Mouse (Mus musculus): ENCODE measurements around the gene Stambpl1.
"Not testable (repeated sequence)": the region's sequence is repeated elsewhere in the genome, so short reads cannot be mapped to it uniquely, and the experiment has no call there.

The Stambpl1 gene

GRCm38 (mm10) chr19:34198901-34199300 lies 6.9 kb downstream of the Stambpl1 start:
- DNase-seq = no peak

DNA sequence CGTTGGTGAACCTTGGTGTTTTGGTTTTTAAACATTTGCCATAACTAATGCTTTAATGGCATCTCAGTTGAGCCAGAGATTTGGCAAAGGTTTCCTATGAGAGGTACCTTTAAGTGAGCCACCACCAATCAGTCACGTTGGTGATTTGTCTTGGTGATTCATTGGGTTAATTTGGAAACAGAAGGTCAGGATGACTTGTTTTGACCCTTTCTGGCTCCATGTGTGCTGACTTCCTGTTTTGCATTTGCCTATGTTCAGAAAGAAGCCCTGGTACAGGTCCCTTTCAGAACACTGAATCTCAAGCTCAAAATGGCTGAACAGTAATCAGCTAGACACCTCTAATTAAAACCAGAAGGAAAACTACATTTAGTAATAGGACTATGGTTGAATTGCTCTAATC lies 7.5 kb downstream of the Stambpl1 start:
- DNase-seq = no peak

DNA sequence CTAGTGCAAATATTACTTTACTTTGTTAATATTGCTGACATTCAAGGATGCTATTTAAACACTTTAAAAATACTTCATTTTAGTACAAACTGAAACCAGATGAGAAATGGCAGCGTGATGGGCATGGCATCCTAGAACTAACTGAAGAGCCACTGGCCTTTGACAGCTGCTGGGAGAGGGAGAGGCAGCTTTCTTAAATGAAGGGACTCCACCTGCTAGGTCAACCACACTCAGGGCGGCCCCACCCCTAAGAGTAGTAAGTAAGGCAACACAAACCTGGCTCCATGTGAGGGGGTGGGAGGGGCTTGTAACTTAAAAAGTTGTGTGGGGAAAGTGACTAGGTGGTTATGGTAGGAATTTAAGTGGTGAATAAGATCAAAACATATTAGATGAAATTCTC lies 10.6 kb downstream of the Stambpl1 start:
- DNase-seq = no peak

- not testable (repeated sequence) for DNase-seq
Measured at GRCm38 (mm10) chr19:34206128-34206527, 14.1 kb downstream of the Stambpl1 start.

- DNase-seq = no peak
Measured at GRCm38 (mm10) chr19:34206760-34207440, 14.9 kb downstream of the Stambpl1 start.

GRCm38 (mm10) chr19:34209031-34209430 lies 17.0 kb downstream of the Stambpl1 start:
- DNase-seq = no peak

DNA sequence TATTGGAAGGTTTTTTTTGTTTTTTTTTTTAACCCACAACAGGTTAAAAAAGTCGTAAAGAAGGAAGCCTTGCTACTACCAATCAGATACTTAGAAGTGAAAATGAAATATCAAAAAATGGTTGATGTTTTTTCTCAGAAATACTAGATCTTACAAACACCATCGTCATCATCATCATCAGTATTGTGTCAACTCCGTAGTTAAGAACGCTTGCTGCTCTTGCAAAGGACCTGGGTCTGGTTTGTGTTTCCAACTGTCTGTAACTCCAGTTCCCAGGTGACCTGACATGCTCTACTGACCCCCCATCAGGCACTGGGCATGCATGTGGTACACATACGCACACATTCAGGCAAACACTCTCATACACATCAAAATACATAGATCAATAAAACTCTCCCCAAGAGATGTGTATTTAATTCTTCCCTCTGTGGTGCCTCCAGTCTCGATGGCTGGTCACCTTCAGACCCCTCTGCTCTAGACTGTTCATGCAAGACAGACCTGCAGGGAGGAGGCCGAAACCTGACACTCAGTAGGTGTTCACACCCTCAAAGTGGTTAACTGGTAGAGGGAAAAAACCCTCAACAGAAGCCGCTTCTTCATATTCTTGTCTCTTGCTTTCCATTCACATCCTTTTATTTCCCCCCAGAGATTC lies 18.0 kb downstream of the Stambpl1 start:
- no peak for DNase-seq

GRCm38 (mm10) chr19:34210841-34211240 lies 18.8 kb downstream of the Stambpl1 start:
- DNase-seq = no peak

DNA sequence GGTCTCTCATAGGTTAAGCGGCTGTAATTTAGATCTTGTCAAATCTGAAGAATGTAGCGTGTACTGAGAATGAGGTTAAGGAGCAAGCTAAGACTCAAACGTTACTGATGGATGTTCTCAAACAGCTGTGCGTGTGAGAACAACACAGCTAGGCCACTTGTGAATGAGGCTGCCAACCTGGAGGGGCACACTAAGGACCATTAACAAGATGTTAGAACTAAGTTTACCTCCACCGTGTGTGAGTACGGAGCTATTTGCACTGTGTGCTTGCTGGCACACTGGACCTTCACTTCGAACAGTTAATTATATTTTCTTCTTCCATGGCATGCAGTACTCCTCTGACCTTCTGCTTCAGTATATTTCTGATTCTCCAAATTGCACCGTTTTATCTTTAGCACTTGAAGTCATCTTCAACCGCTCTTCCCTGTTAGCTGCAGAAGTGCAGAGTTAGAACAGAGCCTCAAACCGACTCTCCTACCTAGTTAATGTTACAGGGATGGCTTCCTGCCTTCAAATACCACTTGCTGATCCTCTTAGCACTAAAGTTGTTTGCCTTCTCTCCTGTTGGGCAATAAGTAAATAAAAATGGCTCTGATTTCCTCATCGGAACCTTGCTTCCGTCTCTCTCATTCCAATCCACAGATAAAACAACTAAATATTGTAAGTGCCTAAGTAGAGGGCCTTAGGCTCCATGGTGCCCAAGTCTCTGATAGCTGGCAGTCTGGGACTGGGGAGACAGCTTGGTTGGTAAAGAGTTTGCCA lies 20.6 kb downstream of the Stambpl1 start:
- no peak for DNase-seq

DNA sequence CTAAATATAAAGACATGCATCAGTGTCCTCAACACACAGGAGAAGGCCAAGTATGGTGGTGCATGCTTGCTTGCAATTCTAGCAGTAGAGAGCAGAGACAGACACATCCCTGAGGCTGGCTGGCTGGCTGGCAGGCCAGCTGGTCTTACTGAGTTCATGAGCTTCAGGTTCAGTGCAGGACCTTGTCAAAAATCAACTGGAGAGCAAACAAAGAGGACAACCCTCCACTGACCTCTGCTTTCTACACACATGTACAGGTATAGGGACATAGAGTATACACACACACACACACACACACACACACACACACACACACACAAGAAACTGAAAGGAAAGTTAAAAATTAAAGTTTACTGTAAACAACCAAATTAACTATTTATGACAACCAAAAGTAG lies 21.2 kb downstream of the Stambpl1 start:
- no peak for DNase-seq

GRCm38 (mm10) chr19:34214136-34214535 lies 22.1 kb downstream of the Stambpl1 start:
- DNase-seq = no peak

GRCm38 (mm10) chr19:34216956-34217355 lies 24.9 kb downstream of the Stambpl1 start:
- no peak for DNase-seq

- DNase-seq = no peak
Measured at GRCm38 (mm10) chr19:34217761-34218160, 25.7 kb downstream of the Stambpl1 start.

- DNase-seq = no peak
Measured at GRCm38 (mm10) chr19:34219260-34219968, 27.4 kb downstream of the Stambpl1 start.

- DNase-seq = no peak
Measured at GRCm38 (mm10) chr19:34220732-34221380, 28.8 kb downstream of the Stambpl1 start.

DNA sequence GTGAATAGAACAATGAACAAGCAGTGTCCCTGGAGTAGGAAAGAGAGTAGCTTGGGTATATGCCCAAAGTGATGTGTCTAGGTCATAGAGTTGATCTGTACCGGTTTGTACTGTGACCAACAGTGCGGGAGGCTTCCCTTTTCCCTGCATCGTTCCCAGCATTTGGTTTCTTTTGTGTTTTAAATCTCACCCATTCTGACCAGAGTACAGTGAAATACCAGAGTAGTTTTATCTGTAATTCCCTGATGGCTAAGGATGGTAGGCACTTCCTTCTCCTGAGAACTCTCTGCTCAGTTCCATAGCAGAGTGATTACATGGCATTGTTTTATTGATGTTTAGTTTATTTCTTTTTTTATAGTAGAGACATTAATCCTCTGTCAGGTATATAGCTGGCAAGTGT lies 30.8 kb downstream of the Stambpl1 start:
- no peak for DNase-seq

DNA sequence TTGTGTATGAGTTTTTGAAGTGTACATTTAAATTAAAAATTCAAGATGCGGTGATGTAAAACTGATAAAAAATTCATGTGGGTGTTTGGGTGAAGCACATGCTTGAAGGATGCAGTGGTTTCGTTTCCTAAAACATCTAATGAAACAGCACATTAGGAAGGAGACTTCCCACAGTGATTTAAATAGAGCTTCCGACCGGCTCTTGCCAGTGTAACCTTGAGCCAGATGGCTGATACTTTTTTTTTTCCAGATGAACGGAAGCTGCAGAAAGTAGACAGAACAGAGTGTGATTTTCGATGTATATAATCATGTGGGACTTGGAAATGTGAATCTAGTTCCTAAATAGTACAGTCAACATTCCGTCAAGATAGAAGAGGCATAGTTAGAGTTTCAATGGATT lies 39.6 kb downstream of the Stambpl1 start:
- DNase-seq = no peak

GRCm38 (mm10) chr19:34232326-34232725 lies 40.3 kb downstream of the Stambpl1 start:
- no peak for DNase-seq

DNA sequence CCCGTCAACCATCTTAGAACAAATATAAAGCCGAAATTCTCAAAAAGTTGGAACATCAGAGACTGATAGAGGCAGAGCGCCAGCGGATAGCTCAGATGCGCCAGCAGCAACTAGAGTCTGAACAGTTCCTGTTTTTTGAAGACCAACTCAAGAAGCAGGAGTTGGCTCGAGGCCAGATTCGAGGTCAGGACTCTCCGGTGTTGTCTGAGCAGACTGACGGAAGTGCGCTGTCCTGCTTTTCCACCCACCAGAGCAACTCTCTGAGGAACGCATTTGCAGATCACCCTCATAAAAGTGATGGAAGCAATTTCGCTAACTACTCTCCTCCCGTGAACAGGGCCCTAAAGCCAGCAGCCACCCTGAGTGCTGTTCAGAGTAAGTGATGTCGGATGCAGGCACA lies 41.9 kb downstream of the Stambpl1 start:
- peak; percentile 78 to 86 for DNase-seq

DNA sequence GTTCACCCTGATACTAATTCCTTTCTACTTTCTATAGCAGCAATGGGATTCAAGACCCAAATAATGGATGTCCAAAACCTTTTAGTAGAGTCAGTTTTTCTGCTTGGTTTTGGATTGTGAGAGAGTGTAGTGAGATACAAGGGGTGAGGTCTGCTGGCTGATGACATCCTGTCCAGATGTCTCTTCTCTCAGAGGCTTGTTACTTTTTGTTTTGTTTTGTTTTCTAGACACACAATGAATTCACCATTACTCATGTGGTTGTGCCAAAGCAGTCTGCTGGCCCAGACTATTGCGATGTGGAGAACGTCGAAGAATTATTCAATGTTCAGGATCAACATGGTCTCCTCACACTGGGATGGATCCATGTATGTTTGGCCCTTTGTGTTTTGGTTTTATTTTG lies 44.0 kb downstream of the Stambpl1 start:
- DNase-seq = no peak

DNA sequence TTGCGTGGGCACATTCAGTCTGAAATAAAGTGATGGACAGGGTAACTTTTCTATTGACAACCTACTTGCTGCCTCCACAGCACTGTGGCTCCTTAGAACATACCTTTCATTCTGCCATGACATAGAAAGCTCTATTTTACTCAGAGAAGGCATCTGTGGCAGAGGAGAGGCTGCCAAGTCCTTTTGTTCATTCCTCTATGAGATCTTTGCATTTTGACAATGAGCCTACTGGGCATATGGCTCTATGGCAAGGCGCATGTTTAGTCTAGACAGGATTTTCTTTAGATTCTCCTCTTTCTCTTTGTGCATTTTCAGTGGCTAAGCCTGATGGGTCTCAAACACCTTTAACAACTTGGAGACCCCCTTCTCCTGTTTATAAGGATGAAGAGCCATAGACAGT lies 45.7 kb downstream of the Stambpl1 start:
- no peak for DNase-seq

GRCm38 (mm10) chr19:34240273-34241039 lies 48.4 kb downstream of the Stambpl1 start:
- DNase-seq = no peak
